Mouse (Mus musculus) kidney, adult 2 months (tissue): ENCODE data around the gene Entr1. TPM values are rescaled to one million over a fixed set of nuclear protein-coding genes. Genes with fewer than 3 reads are reported as not detected.
A peak's percentile ranks its signal among the peaks of the same experiment; 100 is the strongest.

Experiments used
- DNase-seq: peaks from one replicate; pipeline ENCODE4 v3.0.0; 2021
- H3K27ac ChIP-seq: fragments of 200-500 bp; 2 replicates; pipeline ENCODE4 v1.5.1; 2012; ENCODE audit warnings: low read depth, low read length, control low read depth, inconsistent platforms; ENCODE audit not compliant: insufficient read depth
- H3K27me3 ChIP-seq: fragments of 200-500 bp; replicated peaks from 2 replicates; pipeline ENCODE4 v1.6.1; 2012; ENCODE audit warnings: mild to moderate bottlenecking, moderate library complexity, low read length, inconsistent platforms; ENCODE audit not compliant: control insufficient read depth, insufficient read depth
- H3K36me3 ChIP-seq: fragments of 200-500 bp; 2 replicates; pipeline ENCODE4 v1.6.1; 2012; ENCODE audit warnings: mild to moderate bottlenecking, moderate library complexity, low read length, inconsistent platforms; ENCODE audit not compliant: control insufficient read depth, insufficient read depth
- H3K4me1 ChIP-seq: fragments of 200-500 bp; 2 replicates; pipeline ENCODE4 v1.6.1; 2011; ENCODE audit warnings: low read length; ENCODE audit not compliant: control insufficient read depth, insufficient read depth
- H3K4me3 ChIP-seq: fragments of 200-500 bp; 2 replicates; pipeline ENCODE4 v1.5.1; 2011; ENCODE audit warnings: mild to moderate bottlenecking, low read depth, low read length, control low read depth; ENCODE audit not compliant: insufficient read depth
- CTCF ChIP-seq: fragments of 200-500 bp; conservative IDR thresholded peaks from 2 replicates; pipeline ENCODE4 v1.5.1; 2011; ENCODE audit warnings: low read depth, mild to moderate bottlenecking, control low read depth, low read length, moderate library complexity, mixed read lengths; ENCODE audit not compliant: insufficient read depth, insufficient read length
- POLR2A ChIP-seq: fragments of 200-500 bp; IDR thresholded peaks from one replicate; pipeline ENCODE4 v1.6.1; 2011; ENCODE audit warnings: low read depth, low read length, control low read depth
- WGBS: fragments of 180-500 bp; shearing (Covaris S2); methylation state at CpG from one replicate; pipeline ENCODE4 v1.1.7; 2018; 5-methylcytosine and 5-hydroxymethylcytosine counted together
- polyA plus RNA-seq: library from polyadenylated mRNA; depleted of rRNA; stranded (reverse); fragments of >200 nt; gene quantifications from 2 replicates; pipeline ENCODE4 v1.2.3, GENCODE M21; 2012

Gene Entr1
- polyA plus RNA-seq, 1 experiment, result 102 TPM

DNA sequence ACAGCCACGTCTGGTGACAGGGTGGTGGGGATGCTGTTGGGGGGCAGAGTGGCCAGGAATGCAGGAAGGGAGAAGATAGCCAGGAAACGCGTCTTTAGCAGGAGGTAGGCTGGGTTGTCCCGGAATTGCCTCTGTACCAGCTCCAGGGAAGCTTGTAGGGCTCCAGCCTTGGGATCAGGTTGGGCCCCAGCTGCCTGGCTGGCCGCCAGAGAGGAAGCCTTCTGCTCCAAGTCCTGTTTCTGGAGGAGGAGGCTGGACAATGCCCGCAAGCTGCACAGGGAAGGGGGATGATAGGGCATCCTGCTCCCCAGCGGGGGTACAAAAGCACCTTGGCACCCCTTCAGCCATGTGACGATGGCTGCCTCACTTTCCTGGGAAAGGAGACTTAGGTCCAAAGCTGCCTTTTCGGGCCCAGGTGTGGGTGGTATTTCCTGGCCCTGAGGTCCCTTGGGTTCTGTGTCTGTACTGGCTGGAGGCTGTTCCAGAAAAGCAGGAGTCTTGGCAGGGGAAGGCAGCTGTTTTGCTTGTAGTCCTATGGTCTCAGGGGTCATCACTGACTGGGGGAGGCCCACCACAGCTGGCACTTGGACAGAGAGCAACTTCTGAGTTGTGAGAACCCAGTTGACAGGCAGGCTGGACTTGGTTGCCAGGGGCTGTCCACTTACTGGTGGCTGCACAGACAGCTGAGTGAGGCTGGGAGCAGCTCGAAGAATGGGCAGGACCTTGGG lies 24.2 kb downstream of the Entr1 start:
- 60% methylated on average over 10 of the region's 10 CpGs for WGBS
- no peaks in the 10 kb centered on the region for H3K4me1 ChIP-seq
- no peak for TF ChIP-seq POLR2A
- TF ChIP-seq CTCF, result no peak
- H3K4me3 ChIP-seq, result no peak overlapping the region
- peak; percentile 72 for DNase-seq
- H3K36me3 ChIP-seq, result no peaks in the 10 kb centered on the region
- H3K27me3 ChIP-seq, result no peaks in the 10 kb centered on the region
- no peak overlapping the region for H3K27ac ChIP-seq

- no peaks in the 10 kb centered on the region for H3K4me1 ChIP-seq
- TF ChIP-seq CTCF (no peak), POLR2A (no peak)
- H3K4me3 ChIP-seq, result no peak overlapping the region
- no peak overlapping the region for H3K27ac ChIP-seq
- DNase-seq, result no peak
- 76% methylated on average over 5 of the region's 5 CpGs for WGBS
- no peaks in the 10 kb centered on the region for H3K36me3 ChIP-seq
- H3K27me3 ChIP-seq, result no peaks in the 10 kb centered on the region
These were observed 25.6 kb downstream of the Entr1 start for GRCm38 (mm10) chr2:26363481-26363880.

DNA sequence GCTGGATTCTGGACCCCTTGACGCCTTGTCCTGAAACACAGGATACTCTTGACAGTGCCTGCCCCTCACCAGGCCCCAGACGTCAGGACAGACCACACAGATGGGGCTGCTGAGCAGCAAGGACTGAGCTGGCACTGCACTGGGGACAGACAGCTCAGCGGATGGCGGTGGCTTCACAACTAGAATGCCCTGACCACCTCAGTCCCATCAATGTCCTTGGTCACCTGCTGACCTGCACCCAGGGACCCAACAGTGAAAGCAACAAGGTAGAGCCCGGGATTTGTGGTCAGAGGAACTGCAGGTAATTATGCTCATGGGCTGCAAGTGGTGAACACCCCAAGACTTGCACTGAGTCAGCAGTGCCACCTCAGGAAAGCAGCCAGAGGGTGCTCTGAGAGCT lies 26.1 kb downstream of the Entr1 start:
- TF ChIP-seq POLR2A (no peak), CTCF (no peak)
- 88% methylated on average over 5 of the region's 5 CpGs for WGBS

GRCm38 (mm10) chr2:26360772-26361171 lies 28.3 kb downstream of the Entr1 start, which contains the start of gene Card9:
Card9 (minus strand) TSS chr2:26360918.
- H3K27ac ChIP-seq, result no peak within 1 kb of the TSS
- no peaks in the 10 kb centered on the region for H3K27me3 ChIP-seq
- peaks cover 4% of the 10 kb centered on the region; the same call in 1 of the 2 replicates for H3K4me1 ChIP-seq
- 45% methylated on average over 3 of the region's 3 CpGs for WGBS
- no peaks in the 10 kb centered on the region for H3K36me3 ChIP-seq
- no peak for DNase-seq
- H3K4me3 ChIP-seq, result no peak within 1 kb of the TSS
- TF ChIP-seq CTCF (no peak), POLR2A (no peak)

More for the DNA sequence above, 26.1 kb downstream of the Entr1 start:
- Histone ChIP-seq H3K4me1 (no peaks in the 10 kb centered on the region; the same call in 1 of the 2 replicates), H3K27me3 (no peaks in the 10 kb centered on the region), H3K36me3 (no peaks in the 10 kb centered on the region), H3K27ac (no peak overlapping the region), H3K4me3 (no peak overlapping the region)
- no peak for DNase-seq

- TF ChIP-seq POLR2A (no peak), CTCF (no peak)
- Histone ChIP-seq H3K4me3 (no peak overlapping the region), H3K27me3 (no peaks in the 10 kb centered on the region), H3K36me3 (no peaks in the 10 kb centered on the region), H3K27ac (no peak overlapping the region), H3K4me1 (peaks cover 4% of the 10 kb centered on the region; the same call in 1 of the 2 replicates)
- WGBS, result 72% methylated on average over 6 of the region's 6 CpGs
- no peak for DNase-seq
These were observed 29.1 kb downstream of the Entr1 start for GRCm38 (mm10) chr2:26359983-26360382.

DNA sequence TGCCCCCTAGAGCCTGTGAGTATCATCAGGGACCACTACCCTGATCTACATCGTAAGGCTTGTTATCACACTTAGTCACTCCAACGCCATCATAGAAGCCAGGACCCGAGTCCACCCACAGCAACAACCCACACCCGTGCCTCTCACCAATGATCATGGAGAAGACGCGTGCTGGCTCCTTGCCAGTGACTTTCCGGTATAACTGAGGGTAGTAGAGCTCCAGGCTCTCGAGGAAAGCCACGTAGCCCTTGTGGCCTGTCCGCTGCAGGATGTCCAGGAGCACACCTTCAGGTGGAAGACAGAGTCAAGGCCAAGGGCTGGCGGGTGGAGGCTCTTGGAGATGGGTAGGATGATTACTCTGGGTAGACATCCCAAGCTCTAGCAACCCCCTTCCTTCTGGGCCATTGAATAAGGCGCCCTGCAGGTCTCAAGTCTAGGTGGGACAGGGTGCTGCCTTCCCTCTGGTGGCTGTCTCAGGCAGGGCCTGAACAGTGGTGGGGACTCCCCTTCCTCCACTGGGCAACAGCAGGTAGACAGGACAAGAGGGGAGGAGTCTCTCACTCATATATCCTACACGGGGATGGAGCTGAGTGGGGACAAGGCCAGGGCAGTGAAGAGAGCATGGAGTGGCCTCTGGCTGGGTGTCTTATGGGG lies 30.3 kb downstream of the Entr1 start:
- Histone ChIP-seq H3K27me3 (no peaks in the 10 kb centered on the region), H3K36me3 (no peaks in the 10 kb centered on the region), H3K4me3 (no peak overlapping the region), H3K27ac (no peak overlapping the region), H3K4me1 (peaks cover 4% of the 10 kb centered on the region; the same call in 1 of the 2 replicates)
- 90% methylated on average over 13 of the region's 13 CpGs for WGBS
- DNase-seq, result no peak
- TF ChIP-seq CTCF, result no peak
- TF ChIP-seq POLR2A, result no peak

- no peaks in the 10 kb centered on the region for H3K27me3 ChIP-seq
- TF ChIP-seq CTCF (no peak; the same call in 1 of the 2 replicates), POLR2A (no peak)
- H3K27ac ChIP-seq, result no peak overlapping the region
- H3K4me1 ChIP-seq, result peaks cover 8% of the 10 kb centered on the region; the same call in 1 of the 2 replicates
- H3K4me3 ChIP-seq, result no peak overlapping the region
- no peaks in the 10 kb centered on the region for H3K36me3 ChIP-seq
- 40% methylated on average over 15 of the region's 15 CpGs for WGBS
- peak; percentile 91 for DNase-seq
These were observed 31.6 kb downstream of the Entr1 start for GRCm38 (mm10) chr2:26357484-26357883.
